Mouse (Mus musculus) embryo, embryonic 10 days (tissue): ENCODE measurements around the gene Stxbp5.
A peak's percentile ranks its signal among the peaks of the same experiment; 100 is the strongest.

Experiments
- DNase-seq: peaks from one replicate; pipeline ENCODE4 v3.0.0-alpha.2; 2015; ENCODE audit warnings: low spot score

Stxbp5 gene

DNA sequence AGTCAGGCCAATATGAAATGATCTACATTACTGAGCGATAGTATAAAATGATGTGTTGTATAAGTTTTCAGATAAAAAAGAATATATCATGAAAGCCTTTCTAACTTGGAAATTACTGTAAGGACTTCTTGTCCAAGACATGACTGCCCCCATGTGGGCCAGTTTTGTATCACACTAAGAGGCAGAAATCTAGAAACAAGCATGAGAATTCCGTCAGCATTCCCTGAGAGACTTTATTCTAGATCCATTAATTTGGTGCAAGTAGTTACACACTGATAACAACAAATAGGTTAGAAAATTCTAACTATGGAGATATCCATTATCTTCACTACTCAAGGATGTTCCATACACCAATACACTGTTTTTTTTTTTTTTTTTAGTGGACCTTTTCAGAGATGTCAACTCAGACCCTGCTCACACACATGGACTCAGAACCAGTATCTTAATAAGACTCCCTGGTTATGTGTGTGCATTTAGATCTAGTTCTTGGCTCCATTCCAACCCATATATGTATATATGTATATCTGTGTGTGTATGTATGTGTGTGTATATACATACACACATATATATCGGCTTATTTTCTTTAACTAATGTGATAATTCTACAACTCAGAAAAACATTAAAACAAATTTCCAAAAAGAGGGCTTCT is 145.9 kb downstream of the Stxbp5 start:
- peak; percentile 68 for DNase-seq

DNA sequence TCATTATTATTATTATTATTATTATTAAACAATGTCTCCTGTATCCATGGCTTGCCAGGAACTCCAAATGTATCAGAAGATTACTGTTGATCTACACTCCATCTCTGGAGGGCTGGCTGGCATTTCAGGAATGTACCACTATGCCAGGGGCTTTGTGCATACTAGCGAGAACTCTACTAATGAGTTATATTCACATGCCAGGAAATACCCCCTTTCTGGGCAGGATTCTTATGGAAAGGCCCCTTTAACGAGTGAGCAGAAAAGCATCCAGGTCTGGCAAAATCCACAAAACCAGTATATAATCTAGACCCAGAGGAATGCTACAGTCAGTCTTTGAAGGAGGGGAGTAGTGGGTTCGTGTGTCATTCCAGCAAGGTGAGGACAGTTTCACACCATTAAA is 167.0 kb downstream of the Stxbp5 start:
- no peak for DNase-seq

DNA sequence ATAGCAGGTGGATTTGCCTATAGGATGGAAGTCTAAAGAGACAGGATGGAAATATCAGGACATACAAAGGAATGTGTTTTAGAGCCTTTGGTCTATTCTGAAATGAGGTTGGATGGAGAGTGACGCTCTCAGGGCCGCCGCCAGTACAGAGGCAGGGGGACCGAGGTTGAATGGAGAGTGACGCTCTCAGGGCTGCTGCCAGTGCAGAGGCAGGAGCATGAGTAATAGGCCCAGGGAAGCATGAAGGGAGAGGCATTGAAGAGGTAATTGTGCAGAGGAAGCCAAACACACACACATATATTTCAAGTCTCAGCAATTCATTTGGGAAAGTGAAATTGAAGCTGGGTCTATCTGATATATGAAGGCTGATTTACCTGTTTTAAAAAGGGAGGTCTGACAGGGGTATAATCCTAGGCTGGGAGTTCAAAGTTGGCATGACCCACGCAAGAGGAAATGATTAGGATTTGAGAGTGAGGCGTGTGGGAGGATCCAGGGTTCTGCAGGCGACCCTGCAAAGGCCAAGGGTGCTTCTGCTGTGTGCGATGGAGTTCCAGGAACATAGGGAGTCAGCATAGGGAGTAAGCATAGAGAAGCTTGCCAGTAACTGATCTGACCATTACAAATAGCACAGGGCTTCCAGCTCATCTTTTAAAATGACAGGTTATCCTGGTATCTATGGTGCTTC is 168.7 kb downstream of the Stxbp5 start:
- no peak for DNase-seq

GRCm38 (mm10) chr10:9722519-9723303 is 178.2 kb downstream of the Stxbp5 start:
- DNase-seq, result no peak

- DNase-seq, result no peak
These were observed 180.9 kb downstream of the Stxbp5 start for GRCm38 (mm10) chr10:9720027-9720426.

DNA sequence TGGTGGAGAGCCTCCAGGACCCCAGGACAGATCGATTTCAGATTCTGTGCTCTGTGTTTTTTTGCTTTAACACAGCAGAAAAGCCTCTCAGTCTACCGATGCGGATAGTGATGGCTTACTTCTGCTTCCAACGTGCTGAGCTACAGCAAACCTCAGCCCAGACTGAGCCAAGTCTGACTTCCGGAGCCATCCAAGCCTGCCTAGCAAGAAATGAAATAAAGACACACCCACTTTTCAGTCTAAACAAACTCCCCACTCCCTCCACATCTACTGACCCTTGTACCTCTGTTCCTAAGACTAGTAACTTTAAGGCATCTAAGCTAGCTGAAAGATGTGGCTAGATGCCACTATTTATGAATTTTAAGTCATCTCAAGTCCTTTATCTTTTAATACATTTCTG is 182.8 kb downstream of the Stxbp5 start:
- no peak for DNase-seq
